Mouse (Mus musculus) lung, postnatal 0 days (tissue): Measurements from ENCODE around the gene Mybbp1a.

ENCODE experiments used
- CTCF ChIP-seq: IDR thresholded peaks from 2 replicates; pipeline ENCODE4 v1.5.1; 2016; ENCODE audit warnings: antibody characterized with exemption, mild to moderate bottlenecking
- EP300 ChIP-seq: IDR thresholded peaks from 2 replicates; pipeline ENCODE4 v1.6.1; 2016; ENCODE audit warnings: antibody characterized with exemption, mild to moderate bottlenecking, control low read depth

GRCm38 (mm10) chr11:72393669-72394068 lies 47.5 kb upstream of the Mybbp1a start:
- TF ChIP-seq EP300 (no peak), CTCF (no peak)
